Mouse (Mus musculus) CH12.LX (cell line): ENCODE results near the gene Adamtsl1. TPM values are rescaled to one million over a fixed set of nuclear protein-coding genes. Genes with fewer than 3 reads are reported as not detected.

Experiments
- DNase-seq: peaks from one replicate; pipeline ENCODE4 v3.0.0-alpha.2; 2013; ENCODE audit errors: extremely low read depth
- H3K27ac ChIP-seq: 2 replicates; pipeline ENCODE4 v1.5.1; 2012; ENCODE audit warnings: low read depth, mild to moderate bottlenecking, control low read depth, moderate library complexity; ENCODE audit not compliant: insufficient read depth
- H3K27me3 ChIP-seq: replicated peaks from 2 replicates; pipeline ENCODE3; 2012; ENCODE audit warnings: inconsistent platforms
- H3K36me3 ChIP-seq, 2 experiments: replicated peaks in 1 of 2; 2 replicates each; pipeline versions ENCODE3 to v1.6.1; 2012; ENCODE audit warnings: inconsistent platforms in 1 of 2, low read length in 1 of 2, mild to moderate bottlenecking in 1 of 2, mixed read lengths in 1 of 2, moderate library complexity in 1 of 2; ENCODE audit not compliant: control insufficient read depth in 1 of 2, insufficient read depth in 1 of 2
- H3K4me1 ChIP-seq, 2 experiments: 2 replicates each; pipeline ENCODE4 v1.6.1; 2012; ENCODE audit warnings: inconsistent platforms in 1 of 2, moderate library complexity in 1 of 2; ENCODE audit not compliant: insufficient read depth in 2 of 2, control insufficient read depth in 1 of 2
- H3K4me2 ChIP-seq: 2 replicates; pipeline ENCODE4 v1.6.1; 2012; ENCODE audit warnings: low read depth, mild to moderate bottlenecking, control low read depth; ENCODE audit not compliant: poor library complexity, insufficient read depth, severe bottlenecking
- H3K4me3 ChIP-seq, 3 experiments: fragments of 150-350 bp in 1 of 3; sonication (generic) in 1 of 3; replicated peaks in 1 of 3; 2 replicates each; pipeline versions ENCODE3 to v1.5.1; 2011 to 2012; ENCODE audit warnings: low read depth in 2 of 3, low read length in 2 of 3, mild to moderate bottlenecking in 2 of 3, moderate library complexity in 2 of 3, control low read depth in 1 of 3, improper control_type of control experiment in 1 of 3, inconsistent platforms in 1 of 3, mixed read lengths in 1 of 3; ENCODE audit not compliant: poor library complexity in 1 of 3
- H3K79me2 ChIP-seq: replicated peaks from 2 replicates; pipeline ENCODE4 v1.6.1; 2012; ENCODE audit warnings: mild to moderate bottlenecking, moderate library complexity; ENCODE audit not compliant: control insufficient read depth, poor library complexity, insufficient read depth, severe bottlenecking; ENCODE audit errors: extremely low read depth
- H3K9ac ChIP-seq: 2 replicates; pipeline ENCODE4 v1.6.1; 2012; ENCODE audit warnings: low read depth, mild to moderate bottlenecking, control low read depth, moderate library complexity; ENCODE audit not compliant: insufficient read depth
- H3K9me3 ChIP-seq: replicated peaks from 2 replicates; pipeline ENCODE3; 2012; ENCODE audit warnings: low read length, inconsistent platforms, mixed read lengths
- BHLHE40 ChIP-seq: IDR thresholded peaks from 2 replicates; pipeline ENCODE4 v1.6.1; 2011; ENCODE audit warnings: mild to moderate bottlenecking, low read depth, low read length, improper control_type of control experiment
- CHD2 ChIP-seq: IDR thresholded peaks from 2 replicates; pipeline ENCODE4 v1.6.1; 2011; ENCODE audit warnings: low read length, improper control_type of control experiment
- CTCF ChIP-seq, 2 experiments: IDR thresholded peaks in 1 of 2; conservative IDR thresholded peaks in 1 of 2; 2 replicates each; pipeline ENCODE4 v1.5.1; 2011 to 2012; ENCODE audit warnings: low read depth in 2 of 2, low read length in 2 of 2, improper control_type of control experiment in 1 of 2, inconsistent platforms in 1 of 2, mild to moderate bottlenecking in 1 of 2, moderate library complexity in 1 of 2
- ELF1 ChIP-seq: IDR thresholded peaks from 2 replicates; pipeline ENCODE4 v1.6.1; 2014; ENCODE audit warnings: low read depth, mild to moderate bottlenecking, inconsistent platforms, low read length, improper control_type of control experiment
- IRF4 ChIP-seq: IDR thresholded peaks from 2 replicates; pipeline ENCODE4 v1.6.1; 2014; ENCODE audit warnings: low read depth, mild to moderate bottlenecking, inconsistent platforms, low read length, improper control_type of control experiment
- JUND ChIP-seq: conservative IDR thresholded peaks from 2 replicates; pipeline ENCODE4 v1.6.1; 2011; ENCODE audit warnings: low read depth, low read length, improper control_type of control experiment
- MAZ ChIP-seq: IDR thresholded peaks from 2 replicates; pipeline ENCODE4 v1.6.1; 2012; ENCODE audit warnings: low read depth, mild to moderate bottlenecking, inconsistent platforms, low read length, improper control_type of control experiment, moderate library complexity
- MXI1 ChIP-seq: IDR thresholded peaks from 2 replicates; pipeline ENCODE4 v1.6.1; 2011; ENCODE audit warnings: mild to moderate bottlenecking, low read depth, low read length, improper control_type of control experiment
- MYC ChIP-seq: IDR thresholded peaks from 2 replicates; pipeline ENCODE4 v1.6.1; 2011; ENCODE audit warnings: low read depth, mild to moderate bottlenecking, improper control_type of control experiment, low read length
- NRF1 ChIP-seq: IDR thresholded peaks from 2 replicates; pipeline ENCODE4 v1.6.1; 2014; ENCODE audit warnings: low read depth, mild to moderate bottlenecking, inconsistent platforms, low read length, improper control_type of control experiment, moderate library complexity
- POLR2A ChIP-seq: IDR thresholded peaks from 2 replicates; pipeline ENCODE4 v1.6.1; 2011; ENCODE audit warnings: low read depth, mild to moderate bottlenecking, improper control_type of control experiment, low read length
- POLR2AphosphoS2 ChIP-seq: IDR thresholded peaks from 2 replicates; pipeline ENCODE4 v1.6.1; 2011; ENCODE audit warnings: low read depth, low read length, improper control_type of control experiment
- RAD21 ChIP-seq: IDR thresholded peaks from 2 replicates; pipeline ENCODE4 v1.6.1; 2011; ENCODE audit warnings: low read depth, mild to moderate bottlenecking, low read length, improper control_type of control experiment, moderate library complexity
- SIN3A ChIP-seq: IDR thresholded peaks from 2 replicates; pipeline ENCODE4 v1.6.1; 2012; ENCODE audit warnings: low read length, improper control_type of control experiment, inconsistent platforms
- SMC3 ChIP-seq: IDR thresholded peaks from 2 replicates; pipeline ENCODE4 v1.6.1; 2011; ENCODE audit warnings: low read depth, low read length, improper control_type of control experiment
- TBP ChIP-seq: conservative IDR thresholded peaks from 2 replicates; pipeline ENCODE4 v1.6.1; 2011; ENCODE audit warnings: low read depth, low read length, improper control_type of control experiment
- UBTF ChIP-seq: IDR thresholded peaks from 2 replicates; pipeline ENCODE4 v1.6.1; 2012; ENCODE audit warnings: low read depth, mild to moderate bottlenecking, inconsistent platforms, low read length, improper control_type of control experiment, moderate library complexity
- ZC3H11A ChIP-seq: IDR thresholded peaks from 2 replicates; pipeline ENCODE4 v1.6.1; 2012; ENCODE audit warnings: low read depth, mild to moderate bottlenecking, inconsistent platforms, low read length, improper control_type of control experiment
- ZMIZ1 ChIP-seq: IDR thresholded peaks from 2 replicates; pipeline ENCODE4 v1.6.1; 2012; ENCODE audit warnings: low read depth, mild to moderate bottlenecking, inconsistent platforms, low read length, improper control_type of control experiment
- dilution Hi-C: fragments of 300-500 bp; cut with MboI; formaldehyde crosslinking; loops from 2 replicates; pipeline ENCODE4 v1.14.3; 2020; ENCODE audit warnings: low sequenced_read_pairs; ENCODE audit not compliant: extremely low pct_unique_long_range_greater_than_20kb, extremely low pct_ligation_motif_present
- in situ Hi-C: fragments of 300-500 bp; cut with MboI; formaldehyde crosslinking; loops from 3 replicates; pipeline ENCODE4 v1.14.3; 2019; ENCODE audit warnings: low sequenced_read_pairs, low pct_ligation_motif_present, low pct_unique_long_range_greater_than_20kb, mixed read lengths
- polyA plus RNA-seq: library from polyadenylated mRNA; unstranded; fragments of >175 nt; gene quantifications from 2 replicates; pipeline ENCODE4 v1.2.1, GENCODE M21; 2012; ENCODE audit warnings: low read depth; ENCODE audit not compliant: insufficient read length
- total RNA-seq, 2 experiments: library from RNA; depleted of rRNA; stranded (reverse); fragments of 300-350 nt in 1 of 2; fragments of >200 nt in 1 of 2; gene quantifications; 2 replicates each; pipeline ENCODE4 v1.2.3; 2012 to 2014

Gene Adamtsl1
- total and polyA plus RNA-seq, 3 experiments = not detected

- in situ Hi-C loops (no loop called here), dilution Hi-C loops (no loop called here)
- no peak overlapping the region for H3K4me2 ChIP-seq
- no peaks in the 10 kb centered on the region for H3K79me2 ChIP-seq
- H3K9me3 ChIP-seq = no peaks in the 10 kb centered on the region
- no peak overlapping the region for H3K4me3 ChIP-seq
- no peaks in the 10 kb centered on the region for H3K36me3 ChIP-seq
- no peaks in the 10 kb centered on the region for H3K4me1 ChIP-seq
- no peaks in the 10 kb centered on the region for H3K27me3 ChIP-seq
- no peak overlapping the region for H3K27ac ChIP-seq
- TF ChIP-seq RAD21 = no peak
- no peak for TF ChIP-seq MAZ
- no peak for TF ChIP-seq TBP
- TF ChIP-seq CHD2 = no peak
- no peak for TF ChIP-seq JUND
- TF ChIP-seq SIN3A = no peak
- no peak for TF ChIP-seq ZC3H11A
- no peak for TF ChIP-seq ELF1
- no peak for TF ChIP-seq BHLHE40
- TF ChIP-seq POLR2AphosphoS2 = no peak
- TF ChIP-seq CTCF (conservative IDR thresholded peaks at IDR 0.05 in 1 of 2, IDR thresholded peaks at IDR 0.05 in 1 of 2; ENCODE audit: low read depth in 2 of 2, low read length in 2 of 2) = no peak
- no peak for TF ChIP-seq MYC
- TF ChIP-seq NRF1 = no peak
- TF ChIP-seq IRF4 = no peak
- TF ChIP-seq ZMIZ1 = no peak
- DNase-seq = no peak
- H3K9ac ChIP-seq = no peak overlapping the region
Measured at GRCm38 (mm10) chr4:86278546-86278945, 764.6 kb downstream of the Adamtsl1 start.

- Histone ChIP-seq H3K4me3 (no peak overlapping the region), H3K27ac (no peak overlapping the region), H3K79me2 (no peaks in the 10 kb centered on the region), H3K27me3 (no peaks in the 10 kb centered on the region), H3K4me1 (peaks cover 0 to 6% of the 10 kb centered on the region in 2 experiments; a peak in 1 of 4 replicates), H3K9ac (no peak overlapping the region), H3K36me3 (no peaks in the 10 kb centered on the region), H3K4me2 (no peak overlapping the region), H3K9me3 (no peaks in the 10 kb centered on the region)
- dilution Hi-C loops (no loop called here), in situ Hi-C loops (no loop called here)
- DNase-seq = no peak
- TF ChIP-seq SMC3 (no peak), MXI1 (no peak), ELF1 (no peak), UBTF (no peak), POLR2A (no peak)
Measured at GRCm38 (mm10) chr4:86286572-86286971, 772.6 kb downstream of the Adamtsl1 start.
